Mouse (Mus musculus): ENCODE results near the gene Vmn1r193.

DNA sequence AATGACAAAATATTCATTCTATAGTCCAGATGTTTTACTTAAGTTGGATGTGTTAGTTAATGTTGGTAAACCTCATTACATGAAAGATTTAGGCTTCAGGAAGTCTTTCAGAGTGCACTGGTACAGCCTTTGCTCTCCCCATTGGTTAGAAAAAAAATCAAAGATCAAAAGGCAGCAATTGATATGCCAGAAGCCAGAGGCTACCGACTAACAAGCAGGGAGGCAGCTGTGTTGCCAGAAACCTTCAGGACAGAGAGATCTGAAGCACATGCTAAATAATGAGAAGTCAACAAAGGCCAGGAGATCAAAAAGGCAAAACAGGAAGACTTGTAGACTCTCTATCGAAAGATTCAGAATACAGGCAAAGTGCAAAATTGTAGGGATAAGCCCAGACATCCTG, 48.8 kb upstream of the Vmn1r193 start:
- TF ChIP-seq GATA1 (IDR thresholded peaks at IDR 0.05; ENCODE audit: borderline replicate concordance, low read length) (no peak), FLI1 (IDR thresholded peaks at IDR 0.05; ENCODE audit: low read length) (no peak)
